Mouse (Mus musculus) small intestine, adult 2 months (tissue): ENCODE results near the gene Mrps2. TPM values are rescaled to one million over a fixed set of nuclear protein-coding genes. Genes with fewer than 3 reads are reported as not detected.

ENCODE experiments used
- H3K27ac ChIP-seq: fragments of 200-500 bp; 2 replicates; pipeline ENCODE4 v1.5.1; 2012; ENCODE audit warnings: low read depth, low read length, control low read depth, inconsistent platforms; ENCODE audit not compliant: insufficient read depth
- H3K27me3 ChIP-seq: fragments of 200-500 bp; 2 replicates; pipeline ENCODE4 v1.6.1; 2012; ENCODE audit warnings: mild to moderate bottlenecking, moderate library complexity, low read length, inconsistent platforms; ENCODE audit not compliant: control insufficient read depth, insufficient read depth
- H3K36me3 ChIP-seq: fragments of 200-500 bp; 2 replicates; pipeline ENCODE4 v1.6.1; 2012; ENCODE audit warnings: mild to moderate bottlenecking, low read length, control low read depth, inconsistent platforms; ENCODE audit not compliant: control insufficient read depth, insufficient read depth
- H3K4me1 ChIP-seq: fragments of 200-500 bp; 2 replicates; pipeline ENCODE4 v1.6.1; 2012; ENCODE audit warnings: low read length, inconsistent platforms, mixed read lengths; ENCODE audit not compliant: control insufficient read depth, insufficient read depth, insufficient read length
- H3K4me3 ChIP-seq: fragments of 200-500 bp; 2 replicates; pipeline ENCODE4 v1.5.1; 2012; ENCODE audit warnings: low read depth, mild to moderate bottlenecking, control low read depth, inconsistent platforms, low read length, moderate library complexity
- CTCF ChIP-seq: fragments of 200-500 bp; IDR thresholded peaks from 2 replicates; pipeline ENCODE4 v1.5.1; 2012; ENCODE audit warnings: low read depth, mild to moderate bottlenecking, control low read depth, inconsistent platforms, low read length, moderate library complexity, mixed read lengths; ENCODE audit not compliant: insufficient replicate concordance, insufficient read length; ENCODE audit errors: extremely low read depth
- POLR2A ChIP-seq: fragments of 200-500 bp; IDR thresholded peaks from 2 replicates; pipeline ENCODE4 v1.6.1; 2012; ENCODE audit warnings: low read depth, mild to moderate bottlenecking, control low read depth, inconsistent platforms, low read length, moderate library complexity
- WGBS: fragments of 180-500 bp; shearing (Covaris S2); methylation state at CpG from one replicate; pipeline ENCODE4 v1.1.7; 2018; 5-methylcytosine and 5-hydroxymethylcytosine counted together
- polyA plus RNA-seq: library from polyadenylated mRNA; depleted of rRNA; stranded (reverse); fragments of >200 nt; gene quantifications from 2 replicates; pipeline ENCODE4 v1.2.3, GENCODE M21; 2012; rRNA removed

The Mrps2 gene
- polyA plus RNA-seq, 1 experiment = 21.0 TPM

GRCm38 (mm10) chr2:28512798-28513401 is 45.0 kb downstream of the Mrps2 start, which contains the start of gene Ralgds:
Gene Ralgds, plus strand, starts transcription at chr2:28513125.
- Histone ChIP-seq H3K27me3 (no peaks in the 10 kb centered on the region), H3K27ac (peak within 1 kb of the TSS; percentile 84)
- WGBS = 1% methylated on average over 71 of the region's 71 CpGs

GRCm38 (mm10) chr2:28513431-28514370 is 45.8 kb downstream of the Mrps2 start:
- TF ChIP-seq POLR2A (peak; percentile 1; the same call in 1 of the 2 replicates), CTCF (no peak)
- peak overlapping the region; percentile 84 for H3K27ac ChIP-seq
- 4% methylated on average over 47 of the region's 47 CpGs for WGBS

More at GRCm38 (mm10) chr2:28512798-28513401, 45.0 kb downstream of the Mrps2 start, which contains the start of gene Ralgds:
- peak; percentile 34; the same call in 1 of the 2 replicates for TF ChIP-seq POLR2A
- TF ChIP-seq CTCF = 0 out of 2 replicates have a peak, but pooled peaks have one; percentile 7
- no peaks in the 10 kb centered on the region for H3K36me3 ChIP-seq
- H3K4me3 ChIP-seq = peak within 1 kb of the TSS; percentile 96
- peaks cover 41% of the 10 kb centered on the region for H3K4me1 ChIP-seq

GRCm38 (mm10) chr2:28514489-28514888 is 46.6 kb downstream of the Mrps2 start:
- H3K27me3 ChIP-seq = no peaks in the 10 kb centered on the region
- 12% methylated on average over 5 of the region's 5 CpGs for WGBS
- peaks cover 51% of the 10 kb centered on the region for H3K4me1 ChIP-seq
- TF ChIP-seq POLR2A (0 out of 2 replicates have a peak, but pooled peaks have one; percentile 30), CTCF (peak; percentile 88; the same call in 1 of the 2 replicates)
- H3K27ac ChIP-seq = peak overlapping the region; percentile 84
- no peaks in the 10 kb centered on the region for H3K36me3 ChIP-seq
- H3K4me3 ChIP-seq = peak overlapping the region; percentile 24; the same call in 1 of the 2 replicates

More at GRCm38 (mm10) chr2:28513431-28514370, 45.8 kb downstream of the Mrps2 start:
- Histone ChIP-seq H3K4me3 (peak overlapping the region; percentile 96), H3K36me3 (no peaks in the 10 kb centered on the region), H3K27me3 (no peaks in the 10 kb centered on the region), H3K4me1 (peaks cover 49% of the 10 kb centered on the region)

- H3K4me1 ChIP-seq = peaks cover 66% of the 10 kb centered on the region
- TF ChIP-seq CTCF (peak; percentile 98), POLR2A (0 out of 2 replicates have a peak, but pooled peaks have one; percentile 17)
- peak overlapping the region; percentile 92 for H3K27ac ChIP-seq
- WGBS = 11% methylated on average over 5 of the region's 5 CpGs
- H3K27me3 ChIP-seq = no peaks in the 10 kb centered on the region
- H3K36me3 ChIP-seq = no peaks in the 10 kb centered on the region
- H3K4me3 ChIP-seq = no peak overlapping the region
These were observed 49.5 kb downstream of the Mrps2 start for GRCm38 (mm10) chr2:28517206-28517909.

GRCm38 (mm10) chr2:28518231-28518630 is 50.4 kb downstream of the Mrps2 start:
- no peaks in the 10 kb centered on the region for H3K36me3 ChIP-seq
- no peak for TF ChIP-seq POLR2A
- TF ChIP-seq CTCF = no peak
- H3K27me3 ChIP-seq = no peaks in the 10 kb centered on the region
- 74% methylated on average over 2 of the region's 2 CpGs for WGBS
- peaks cover 63% of the 10 kb centered on the region for H3K4me1 ChIP-seq
- peak overlapping the region; percentile 92 for H3K27ac ChIP-seq
- H3K4me3 ChIP-seq = no peak overlapping the region

GRCm38 (mm10) chr2:28520581-28520980 is 52.7 kb downstream of the Mrps2 start:
- Histone ChIP-seq H3K27me3 (no peaks in the 10 kb centered on the region), H3K4me1 (peaks cover 67% of the 10 kb centered on the region), H3K36me3 (no peaks in the 10 kb centered on the region), H3K4me3 (no peak overlapping the region), H3K27ac (no peak overlapping the region)
- 66% methylated on average over 5 of the region's 5 CpGs for WGBS
- TF ChIP-seq CTCF (no peak), POLR2A (no peak)

Other genes starting within 250 kb of the Mrps2 start
- 0.80 and 1.2 TPM in 2 replicates for gene Ppp1r26, start 21.3 kb upstream of the Mrps2 start, polyA plus RNA-seq
- gene 1700007K13Rik, start 1.7 kb upstream of the Mrps2 start, polyA plus RNA-seq = not detected in 2 replicates
- gene Gbgt1, start 28.8 kb downstream of the Mrps2 start, polyA plus RNA-seq = 4.7 and 4.8 TPM in 2 replicates
- gene Gm10134, start 38.0 kb downstream of the Mrps2 start, polyA plus RNA-seq = 0.57 TPM in 1 of 2 replicates, not detected in the other
- 51.2 and 110 TPM in 2 replicates for gene Ralgds, start 45.1 kb downstream of the Mrps2 start, polyA plus RNA-seq
- 8.8 and 5,109 TPM in 2 replicates for gene Cel, start 95.3 kb downstream of the Mrps2 start, polyA plus RNA-seq
- gene Gtf3c5, start 115.7 kb downstream of the Mrps2 start, polyA plus RNA-seq = 7.7 and 13.7 TPM in 2 replicates
- gene Gfi1b, start 153.9 kb downstream of the Mrps2 start, polyA plus RNA-seq = 1.3 and 1.8 TPM in 2 replicates
- gene Tsc1, start 173.2 kb downstream of the Mrps2 start, polyA plus RNA-seq = 3.2 and 7.0 TPM in 2 replicates
- gene Spaca9, start 231.7 kb downstream of the Mrps2 start, polyA plus RNA-seq = 1.4 TPM in 1 of 2 replicates, not detected in the other
- 0.06 and 0.11 TPM in 2 replicates for gene Ak8, start 232.1 kb downstream of the Mrps2 start, polyA plus RNA-seq